Mouse (Mus musculus) intestine, postnatal 0 days (tissue): ENCODE measurements around the gene Mrps5. TPM values are rescaled to one million over a fixed set of nuclear protein-coding genes. Genes with fewer than 3 reads are reported as not detected.

ENCODE experiments used
- ATAC-seq: fragments of 200-750 bp; cut with Nextera tagmentation; 2 replicates; pipeline ENCODE4 v1.8.0; 2017; ENCODE audit warnings: mild to moderate bottlenecking, moderate TSS enrichment, moderate library complexity
- H3K27ac ChIP-seq: fragments of 300-500 bp; sonication (generic); 2 replicates; pipeline ENCODE4 v1.5.1; 2014; ENCODE audit warnings: mild to moderate bottlenecking, low read depth, low read length, moderate library complexity
- H3K27me3 ChIP-seq: fragments of 300-500 bp; sonication (generic); replicated peaks from 2 replicates; pipeline ENCODE4 v1.6.1; 2014; ENCODE audit warnings: low read length, mixed read lengths; ENCODE audit not compliant: control insufficient read depth, insufficient read depth
- H3K36me3 ChIP-seq: fragments of 300-500 bp; sonication (generic); 2 replicates; pipeline ENCODE4 v1.6.1; 2014; ENCODE audit warnings: mild to moderate bottlenecking, moderate library complexity; ENCODE audit not compliant: control insufficient read depth, insufficient read depth
- H3K4me1 ChIP-seq: fragments of 300-500 bp; sonication (generic); replicated peaks from 2 replicates; pipeline ENCODE4 v1.6.1; 2014; ENCODE audit warnings: antibody characterized with exemption, low read length, mixed read lengths; ENCODE audit not compliant: control insufficient read depth, insufficient read depth
- H3K4me2 ChIP-seq: fragments of 300-500 bp; sonication (generic); replicated peaks from 2 replicates; pipeline ENCODE4 v1.6.1; 2014; ENCODE audit warnings: low read depth, mild to moderate bottlenecking, moderate library complexity
- H3K4me3 ChIP-seq: fragments of 300-500 bp; sonication (generic); 2 replicates; pipeline ENCODE4 v1.5.1; 2014; ENCODE audit warnings: low read depth, low read length
- H3K9ac ChIP-seq: fragments of 300-500 bp; sonication (generic); 2 replicates; pipeline ENCODE4 v1.6.1; 2014; ENCODE audit warnings: mild to moderate bottlenecking, low read depth, low read length
- H3K9me3 ChIP-seq: fragments of 300-500 bp; sonication (generic); 2 replicates; pipeline ENCODE4 v1.6.1; 2016; ENCODE audit warnings: mixed run types; ENCODE audit not compliant: control insufficient read depth
- CTCF ChIP-seq: sonication (generic); IDR thresholded peaks from 2 replicates; pipeline ENCODE4 v1.5.1; 2016; ENCODE audit warnings: low read depth, mild to moderate bottlenecking, control low read depth, antibody characterized with exemption, moderate library complexity
- WGBS: fragments of 180-500 bp; shearing (Covaris S2); extraction: QIAGEN DNeasy Blood & Tissue Kit; methylation state at CpG from one replicate; pipeline ENCODE4 v1.1.7; 2014; 5-methylcytosine and 5-hydroxymethylcytosine counted together
- polyA plus RNA-seq: library from polyadenylated mRNA; unstranded; fragments of >200 nt; fragmentation: Nextera tagmentation; extraction: Ambion mirVana; gene quantifications from 2 replicates; pipeline ENCODE4 v1.2.1, GENCODE M21; 2015

Gene Mrps5
- polyA plus RNA-seq, 1 experiment from 2014 or later = 71.0 TPM

DNA sequence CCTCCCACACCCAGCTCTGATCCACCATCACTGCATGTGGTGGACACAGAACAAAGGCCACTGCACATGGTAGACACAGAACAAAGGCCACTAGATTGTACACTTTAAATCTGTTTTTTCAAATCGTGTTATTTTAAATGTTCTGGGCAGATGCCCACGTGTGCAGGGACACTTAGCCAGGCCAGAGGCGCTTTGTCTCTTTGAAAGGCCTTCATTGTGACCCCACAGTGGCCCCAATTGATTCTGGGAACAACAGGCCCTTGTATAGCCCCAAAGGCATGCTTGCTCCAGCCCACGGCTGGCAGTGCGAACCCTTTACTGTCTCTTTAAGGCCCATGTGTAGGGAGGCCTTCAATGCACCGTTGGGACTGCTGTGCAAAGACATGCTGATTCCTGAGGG is 40.3 kb downstream of the Mrps5 start:
- Histone ChIP-seq H3K9ac (no peak overlapping the region), H3K36me3 (no peaks in the 10 kb centered on the region), H3K9me3 (no peaks in the 10 kb centered on the region), H3K27ac (no peak overlapping the region), H3K27me3 (no peaks in the 10 kb centered on the region), H3K4me1 (no peaks in the 10 kb centered on the region), H3K4me3 (no peak overlapping the region), H3K4me2 (no peak overlapping the region)
- ATAC-seq = no peak
- TF ChIP-seq CTCF = no peak
- WGBS = 75% methylated on average over 6 of the region's 6 CpGs

DNA sequence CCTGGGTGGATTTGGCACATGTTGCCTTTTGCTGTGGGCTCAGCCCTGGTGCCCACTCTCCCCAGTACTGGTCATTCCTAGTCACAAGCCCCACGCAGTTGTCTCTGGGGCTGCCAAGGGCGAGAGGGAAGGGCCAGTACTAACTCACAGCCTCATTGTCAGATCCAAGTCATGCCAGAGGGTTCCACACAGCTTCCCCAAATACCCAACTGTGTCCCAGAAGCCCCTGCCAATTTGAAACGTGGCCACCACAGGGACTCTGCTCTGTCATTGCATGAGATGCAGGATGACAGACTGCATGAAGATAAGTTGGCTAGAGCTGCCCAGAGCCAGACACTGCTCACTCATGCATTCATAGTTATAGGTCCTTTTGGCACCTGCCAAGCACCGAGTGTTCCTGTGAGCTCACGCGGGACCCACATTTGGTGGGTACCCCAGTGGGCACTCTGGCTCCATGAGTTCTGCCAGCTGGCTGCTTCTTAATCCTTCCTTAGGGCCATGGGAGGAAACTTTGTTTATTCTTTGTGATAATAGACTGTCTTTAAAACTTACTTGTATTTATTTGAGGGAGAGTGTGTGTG is 41.1 kb downstream of the Mrps5 start:
- Histone ChIP-seq H3K27me3 (no peaks in the 10 kb centered on the region), H3K36me3 (no peaks in the 10 kb centered on the region), H3K4me3 (no peak overlapping the region), H3K4me2 (no peak overlapping the region), H3K9me3 (no peaks in the 10 kb centered on the region), H3K27ac (no peak overlapping the region), H3K4me1 (no peaks in the 10 kb centered on the region), H3K9ac (no peak overlapping the region)
- TF ChIP-seq CTCF = no peak
- no peak for ATAC-seq
- 77% methylated on average over 6 of the region's 6 CpGs for WGBS

DNA sequence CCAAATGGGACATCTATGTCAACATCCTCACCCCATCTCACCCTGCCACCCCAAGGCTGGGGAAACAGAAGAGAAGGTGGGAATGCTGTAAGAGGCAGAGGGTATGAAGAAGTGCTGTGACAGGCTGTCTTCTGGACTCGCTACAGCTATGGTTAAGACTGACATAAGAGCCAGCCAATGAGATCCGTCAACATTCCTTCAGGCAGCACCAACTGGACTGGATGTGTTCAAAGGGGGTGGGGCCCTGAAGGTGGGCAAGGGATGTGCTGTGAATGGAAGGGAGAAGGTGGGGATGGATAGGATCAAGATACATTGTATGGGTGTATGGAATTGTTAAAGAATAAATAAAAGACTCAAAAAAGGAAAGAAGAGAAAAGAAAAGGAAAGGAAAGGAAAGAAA is 45.6 kb downstream of the Mrps5 start:
- no peak overlapping the region for H3K27ac ChIP-seq
- H3K4me3 ChIP-seq = no peak overlapping the region
- H3K4me1 ChIP-seq = no peaks in the 10 kb centered on the region
- 61% methylated on average over 2 of the region's 2 CpGs for WGBS
- no peak for TF ChIP-seq CTCF
- no peaks in the 10 kb centered on the region for H3K9me3 ChIP-seq
- H3K27me3 ChIP-seq = no peaks in the 10 kb centered on the region
- no peak overlapping the region for H3K9ac ChIP-seq
- H3K4me2 ChIP-seq = no peak overlapping the region
- ATAC-seq = no peak
- no peaks in the 10 kb centered on the region for H3K36me3 ChIP-seq

DNA sequence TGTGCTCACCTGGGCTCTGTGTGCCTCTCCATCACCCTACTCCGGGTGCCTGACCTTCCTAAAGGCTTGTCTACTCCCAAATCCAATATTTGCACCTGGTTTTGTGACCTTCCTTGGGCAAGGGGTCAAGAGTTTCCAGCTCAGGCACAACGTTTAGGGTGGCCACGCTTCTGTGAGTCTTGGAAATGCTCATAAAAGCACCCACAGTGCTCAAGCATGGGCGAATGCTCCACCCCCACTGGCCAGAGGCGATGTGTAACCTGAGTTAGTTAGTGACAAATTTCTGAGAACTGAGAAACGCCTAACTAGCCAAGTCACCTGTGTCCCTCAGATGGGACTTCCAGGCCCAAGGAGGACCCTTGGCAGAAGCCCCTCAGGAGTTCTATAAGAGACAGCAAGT is 48.6 kb downstream of the Mrps5 start:
- WGBS = 55% methylated on average over 6 of the region's 6 CpGs
- no peak for ATAC-seq
- no peak overlapping the region for H3K27ac ChIP-seq
- no peak overlapping the region for H3K9ac ChIP-seq
- no peak for TF ChIP-seq CTCF
- no peaks in the 10 kb centered on the region for H3K27me3 ChIP-seq
- H3K36me3 ChIP-seq = no peaks in the 10 kb centered on the region
- no peaks in the 10 kb centered on the region for H3K9me3 ChIP-seq
- no peak overlapping the region for H3K4me3 ChIP-seq
- no peak overlapping the region for H3K4me2 ChIP-seq
- no peaks in the 10 kb centered on the region for H3K4me1 ChIP-seq

DNA sequence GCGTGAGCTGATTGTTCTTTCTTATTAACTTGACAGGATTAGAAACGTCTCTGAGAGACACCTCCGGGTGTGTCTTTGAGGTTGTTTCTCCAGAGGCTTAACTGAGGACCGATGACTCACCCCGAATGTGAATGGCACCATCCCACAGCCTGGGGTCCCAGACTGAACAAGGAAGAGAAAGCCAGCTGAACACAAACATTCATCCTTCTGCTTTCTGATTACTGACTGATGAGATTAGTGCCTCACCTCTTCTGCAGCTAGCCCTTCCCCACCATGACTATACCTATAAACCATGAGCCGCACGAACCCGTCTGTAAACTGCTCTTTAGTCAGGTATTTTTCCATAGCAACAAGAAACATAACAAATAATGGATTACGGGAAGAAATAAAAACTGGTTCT is 52.0 kb downstream of the Mrps5 start:
- 57% methylated on average over 9 of the region's 9 CpGs for WGBS
- Histone ChIP-seq H3K4me3 (no peak overlapping the region), H3K4me1 (no peaks in the 10 kb centered on the region), H3K27me3 (no peaks in the 10 kb centered on the region), H3K9me3 (no peaks in the 10 kb centered on the region), H3K27ac (no peak overlapping the region), H3K36me3 (no peaks in the 10 kb centered on the region), H3K4me2 (no peak overlapping the region), H3K9ac (no peak overlapping the region)
- no peak for TF ChIP-seq CTCF
- no peak for ATAC-seq

DNA sequence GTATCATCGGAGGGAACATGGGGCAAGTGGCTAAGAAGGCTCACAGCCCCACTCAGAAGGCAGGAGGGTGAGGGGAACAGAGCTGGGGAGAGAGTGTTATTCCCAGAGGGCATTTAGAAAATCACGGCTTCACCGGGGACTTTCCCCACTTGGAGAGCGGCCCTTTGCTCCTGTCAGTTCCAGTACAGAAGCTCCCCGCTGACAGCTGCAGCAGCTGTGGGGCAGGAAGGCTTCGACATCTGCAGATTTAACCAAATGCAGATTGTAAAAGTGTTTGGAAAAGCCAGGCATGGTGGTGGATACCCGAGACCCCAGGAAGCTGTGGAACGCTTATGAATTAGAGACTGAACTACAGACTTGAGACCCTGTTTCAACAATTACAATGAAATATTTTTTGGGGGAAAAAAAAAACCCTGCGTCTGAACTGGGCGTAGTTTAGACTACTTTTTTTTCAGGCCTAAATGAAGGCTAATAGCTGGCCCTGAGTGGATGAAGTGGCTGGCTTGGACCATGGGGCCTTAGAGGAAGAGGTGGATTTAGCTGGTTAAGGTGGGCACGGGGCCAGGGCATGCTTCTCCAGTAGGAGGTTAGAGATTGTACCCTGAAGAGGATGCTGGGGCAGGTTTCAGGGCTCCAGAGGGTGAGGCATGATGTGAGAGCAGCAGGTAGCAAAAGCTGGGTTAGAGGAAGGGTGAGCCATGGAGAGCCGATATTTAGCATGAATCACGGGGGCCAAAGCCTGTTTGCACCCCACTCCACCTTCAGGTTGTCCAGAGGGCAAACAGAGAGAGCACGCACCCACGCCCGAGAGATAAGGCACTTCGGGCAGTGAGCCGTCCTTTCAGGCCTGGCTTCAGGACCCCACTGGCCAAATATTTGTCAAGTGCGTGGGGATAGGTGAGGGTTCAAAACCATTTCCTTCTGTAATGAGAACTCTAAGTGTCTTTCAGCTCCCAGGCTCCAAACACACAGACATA is 57.0 kb downstream of the Mrps5 start:
- Histone ChIP-seq H3K27ac (no peak overlapping the region), H3K36me3 (no peaks in the 10 kb centered on the region), H3K9ac (no peak overlapping the region), H3K9me3 (no peaks in the 10 kb centered on the region), H3K4me1 (no peaks in the 10 kb centered on the region), H3K27me3 (0 out of 2 replicates have a peak, but pooled peaks cover 3% of the 10 kb centered on the region), H3K4me2 (no peak overlapping the region), H3K4me3 (no peak overlapping the region)
- TF ChIP-seq CTCF = no peak
- WGBS = 51% methylated on average over 19 of the region's 19 CpGs
- ATAC-seq = no peak
